Mouse (Mus musculus) liver, adult 2 months (tissue): ENCODE measurements at regions not wholly inside any gene's neighbourhood (a gene's known extent, or its start where the extent isn't known, plus 50 kb on each side); places are given as distances from the start of the nearest gene placed in this dataset.

Source experiments
- DNase-seq: peaks from one replicate; pipeline ENCODE4 v3.0.0-alpha.2; 2011; ENCODE audit warnings: low read depth, low spot score; ENCODE audit errors: extremely low read depth
- H3K27ac ChIP-seq: fragments of 200-500 bp; replicated peaks from 2 replicates; pipeline ENCODE4 v1.5.1; 2012; ENCODE audit warnings: low read depth, mild to moderate bottlenecking, control low read depth, inconsistent platforms, low read length; ENCODE audit not compliant: insufficient read depth
- H3K27me3 ChIP-seq: fragments of 200-500 bp; 2 replicates; pipeline ENCODE4 v1.6.1; 2012; ENCODE audit warnings: mild to moderate bottlenecking, moderate library complexity, low read length, inconsistent platforms; ENCODE audit not compliant: control insufficient read depth, insufficient read depth
- H3K36me3 ChIP-seq: fragments of 200-500 bp; 2 replicates; pipeline ENCODE4 v1.6.1; 2012; ENCODE audit warnings: low read length, inconsistent platforms; ENCODE audit not compliant: control insufficient read depth, insufficient read depth
- H3K4me1 ChIP-seq: fragments of 200-500 bp; 2 replicates; pipeline ENCODE4 v1.6.1; 2011; ENCODE audit warnings: low read length; ENCODE audit not compliant: control insufficient read depth, insufficient read depth
- H3K4me3 ChIP-seq: fragments of 200-500 bp; 2 replicates; pipeline ENCODE4 v1.5.1; 2011; ENCODE audit warnings: low read depth, mild to moderate bottlenecking, control low read depth, low read length, moderate library complexity; ENCODE audit not compliant: insufficient read depth
- H3K79me2 ChIP-seq: fragments of 200-500 bp; 2 replicates; pipeline ENCODE4 v1.6.1; 2012; ENCODE audit warnings: inconsistent platforms, mild to moderate bottlenecking, low read length, moderate library complexity; ENCODE audit not compliant: control insufficient read depth, insufficient read depth
- H3K9ac ChIP-seq: fragments of 200-500 bp; 2 replicates; pipeline ENCODE4 v1.6.1; 2012; ENCODE audit warnings: low read depth, mild to moderate bottlenecking, control low read depth, inconsistent platforms, low read length
- CTCF ChIP-seq: fragments of 200-500 bp; IDR thresholded peaks from 2 replicates; pipeline ENCODE4 v1.5.1; 2011; ENCODE audit warnings: low read depth, low read length, control low read depth
- POLR2A ChIP-seq: fragments of 200-500 bp; IDR thresholded peaks from 2 replicates; pipeline ENCODE4 v1.6.1; 2011; ENCODE audit warnings: low read length, control low read depth; ENCODE audit not compliant: insufficient read depth; ENCODE audit errors: extremely low read depth
- WGBS: fragments of 180-500 bp; shearing (Covaris S2); methylation state at CpG from one replicate; pipeline ENCODE4 v1.1.7; 2018; 5-methylcytosine and 5-hydroxymethylcytosine counted together

DNA sequence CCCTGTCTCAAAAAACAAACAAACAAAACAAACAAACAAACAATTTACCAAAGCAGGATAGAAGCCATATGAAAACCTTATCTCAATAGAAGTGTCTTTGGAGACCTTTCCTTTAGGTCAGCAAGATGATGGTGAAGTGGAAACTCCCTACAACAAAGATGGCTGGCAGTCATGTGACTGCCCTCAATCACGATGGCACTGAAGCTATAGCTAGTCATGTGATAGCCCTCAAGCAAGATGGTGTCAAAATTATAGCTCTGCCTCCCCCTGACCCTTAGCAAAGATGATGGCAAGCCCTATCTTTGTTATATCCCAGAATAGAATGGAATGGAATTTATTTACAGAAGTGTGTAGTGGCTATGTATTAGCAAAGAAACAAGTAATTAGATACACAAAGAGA lies 423.2 kb downstream of the 1810013L24Rik start:
- Histone ChIP-seq H3K4me1 (no peaks in the 10 kb centered on the region), H3K27me3 (no peaks in the 10 kb centered on the region), H3K36me3 (no peaks in the 10 kb centered on the region), H3K79me2 (no peaks in the 10 kb centered on the region), H3K27ac (no peak overlapping the region), H3K9ac (no peak overlapping the region), H3K4me3 (no peak overlapping the region)
- WGBS, result 69% methylated on average over 1 of the region's 1 CpGs
- DNase-seq, result no peak
- TF ChIP-seq POLR2A (no peak), CTCF (no peak)

DNA sequence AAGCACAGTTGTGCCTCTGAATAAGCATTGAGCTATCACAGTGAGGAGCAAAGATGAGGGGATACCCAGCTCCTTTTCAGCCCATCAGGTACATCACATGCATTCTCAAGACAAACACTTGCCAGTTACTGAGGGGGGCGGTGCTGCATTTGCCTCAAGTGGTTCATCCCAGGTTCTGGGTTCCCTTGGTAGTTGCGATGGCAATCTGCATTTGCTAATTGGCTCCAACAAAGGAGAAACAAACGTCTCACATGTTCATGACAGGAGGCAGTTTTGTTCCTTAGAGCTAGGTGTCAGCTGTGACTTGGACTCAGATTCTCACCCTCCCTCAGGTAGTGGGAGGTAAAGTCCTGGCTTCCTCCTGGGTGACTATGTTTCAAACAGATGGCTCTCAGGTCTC lies 425.5 kb downstream of the 1810013L24Rik start:
- DNase-seq, result no peak
- WGBS, result 36% methylated on average over 3 of the region's 3 CpGs
- H3K9ac ChIP-seq, result no peak overlapping the region
- TF ChIP-seq POLR2A (no peak), CTCF (no peak)
- no peaks in the 10 kb centered on the region for H3K36me3 ChIP-seq
- no peaks in the 10 kb centered on the region for H3K4me1 ChIP-seq
- H3K27me3 ChIP-seq, result no peaks in the 10 kb centered on the region
- no peaks in the 10 kb centered on the region for H3K79me2 ChIP-seq
- no peak overlapping the region for H3K27ac ChIP-seq
- no peak overlapping the region for H3K4me3 ChIP-seq

DNA sequence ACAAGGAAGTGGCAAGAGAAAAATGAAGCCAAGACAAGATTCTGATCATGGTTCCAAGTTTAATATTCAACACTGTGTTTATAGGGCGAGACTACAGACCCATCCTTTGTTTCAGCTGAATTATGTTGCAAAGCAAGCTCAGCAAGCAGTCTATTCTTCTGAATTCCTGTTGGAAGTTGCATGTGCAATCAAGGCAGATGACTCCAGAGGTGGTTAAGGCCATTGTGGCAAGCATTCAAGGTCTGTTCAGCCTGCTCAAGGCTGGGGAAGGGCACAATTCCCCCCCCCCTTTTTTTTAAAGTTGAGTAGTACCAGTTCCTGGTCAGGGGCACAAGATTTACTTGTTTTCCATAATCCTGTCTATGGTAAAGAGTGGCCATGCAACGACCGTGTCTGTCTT lies 431.1 kb downstream of the 1810013L24Rik start:
- no peak for DNase-seq
- no peaks in the 10 kb centered on the region for H3K4me1 ChIP-seq
- no peaks in the 10 kb centered on the region for H3K36me3 ChIP-seq
- no peaks in the 10 kb centered on the region for H3K27me3 ChIP-seq
- no peak overlapping the region for H3K4me3 ChIP-seq
- TF ChIP-seq POLR2A (no peak), CTCF (no peak)
- H3K9ac ChIP-seq, result no peak overlapping the region
- no peak overlapping the region for H3K27ac ChIP-seq
- H3K79me2 ChIP-seq, result no peaks in the 10 kb centered on the region
- WGBS, result 88% methylated on average over 3 of the region's 3 CpGs

DNA sequence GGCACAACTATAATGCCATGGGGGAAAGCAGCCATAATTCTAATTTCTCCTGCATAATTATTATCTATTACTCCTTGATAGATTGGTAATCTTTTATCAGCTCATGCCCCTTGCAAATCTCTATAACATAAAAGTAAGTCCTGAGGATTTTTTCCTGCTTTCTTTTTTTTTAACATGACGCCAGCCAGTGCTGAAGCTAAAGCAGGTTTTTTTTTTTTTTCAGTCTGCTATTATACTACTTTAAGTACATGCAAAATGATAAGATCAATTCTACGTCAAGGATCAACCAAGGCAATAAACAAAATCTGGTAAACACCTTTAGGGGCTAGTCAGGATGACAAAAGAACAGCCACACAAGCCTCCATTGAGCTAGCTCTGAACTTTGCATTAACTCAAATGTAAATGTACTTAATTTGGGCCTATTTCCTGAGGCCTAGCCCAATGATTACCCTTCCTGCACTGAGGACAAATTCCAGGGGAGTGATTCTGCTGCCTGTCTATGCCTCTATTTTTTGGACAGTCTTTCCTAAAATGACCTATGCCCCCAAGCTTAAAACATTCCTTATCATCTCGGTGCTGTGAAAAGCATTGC lies 434.8 kb downstream of the 1810013L24Rik start:
- H3K4me1 ChIP-seq, result no peaks in the 10 kb centered on the region
- H3K27ac ChIP-seq, result no peak overlapping the region
- no peaks in the 10 kb centered on the region for H3K27me3 ChIP-seq
- no peaks in the 10 kb centered on the region for H3K79me2 ChIP-seq
- 52% methylated on average over 3 of the region's 3 CpGs for WGBS
- no peaks in the 10 kb centered on the region for H3K36me3 ChIP-seq
- H3K4me3 ChIP-seq, result no peak overlapping the region
- TF ChIP-seq CTCF (no peak), POLR2A (no peak)
- no peak overlapping the region for H3K9ac ChIP-seq
- DNase-seq, result no peak

DNA sequence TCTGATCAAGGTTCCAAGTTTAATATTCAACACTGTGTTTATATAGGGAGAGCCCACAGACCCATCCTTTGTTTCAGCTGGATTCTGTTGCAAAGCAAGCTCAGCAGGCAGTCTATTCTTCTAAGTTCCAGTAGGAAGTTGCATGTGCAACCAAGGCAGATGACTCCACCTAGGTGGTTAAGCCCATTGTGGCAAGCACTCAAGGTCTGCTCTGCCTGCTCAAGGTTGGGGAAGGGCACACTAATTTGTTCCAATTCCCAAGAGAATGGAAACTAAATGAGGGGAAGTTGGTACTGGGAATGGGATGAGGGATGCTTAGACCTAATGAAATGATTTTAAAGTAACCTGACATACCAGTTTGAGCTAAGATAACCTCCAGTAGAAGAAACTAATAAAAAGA lies 437.3 kb downstream of the 1810013L24Rik start:
- no peaks in the 10 kb centered on the region for H3K79me2 ChIP-seq
- TF ChIP-seq CTCF (no peak), POLR2A (no peak)

DNA sequence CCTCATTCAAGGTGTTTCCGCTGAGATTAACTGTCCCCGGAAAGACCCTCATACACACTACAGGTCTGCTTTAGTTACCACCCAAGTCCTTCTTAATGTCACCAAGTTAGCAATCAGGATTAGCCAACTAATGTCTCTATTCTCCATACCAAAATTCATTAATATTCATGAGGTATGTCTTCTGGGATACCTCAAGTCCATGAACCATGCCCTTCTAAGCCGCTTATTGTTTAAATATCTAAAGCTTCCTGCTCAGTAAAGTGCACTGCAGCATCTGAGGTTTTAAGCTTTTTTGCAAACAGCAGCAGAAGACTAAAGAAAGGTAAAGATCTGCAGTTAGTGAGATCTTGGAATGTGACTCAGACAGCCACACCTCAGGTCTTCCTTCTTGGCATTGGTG lies 440.2 kb downstream of the 1810013L24Rik start:
- Histone ChIP-seq H3K79me2 (no peaks in the 10 kb centered on the region), H3K9ac (no peak overlapping the region), H3K27me3 (no peaks in the 10 kb centered on the region), H3K4me3 (no peak overlapping the region), H3K27ac (no peak overlapping the region), H3K4me1 (no peaks in the 10 kb centered on the region), H3K36me3 (no peaks in the 10 kb centered on the region)
- TF ChIP-seq POLR2A, result no peak
- no peak for TF ChIP-seq CTCF
- no peak for DNase-seq
- 92% methylated on average over 3 of the region's 3 CpGs for WGBS

More for the DNA sequence above, 437.3 kb downstream of the 1810013L24Rik start:
- no peak for DNase-seq
- Histone ChIP-seq H3K4me3 (no peak overlapping the region), H3K4me1 (no peaks in the 10 kb centered on the region), H3K36me3 (no peaks in the 10 kb centered on the region), H3K27me3 (no peaks in the 10 kb centered on the region), H3K9ac (no peak overlapping the region), H3K27ac (no peak overlapping the region)
